Mouse (Mus musculus) forebrain, embryonic 11.5 days (tissue): Measurements from ENCODE around the gene Pdzd4. TPM values are rescaled to one million over a fixed set of nuclear protein-coding genes. Genes with fewer than 3 reads are reported as not detected.

ENCODE experiments used
- polyA plus RNA-seq: library from polyadenylated mRNA; unstranded; fragments of >200 nt; fragmentation: Nextera tagmentation; extraction: Ambion mirVana; gene quantifications from 2 replicates; pipeline ENCODE4 v1.2.1, GENCODE M21; 2014

Gene Pdzd4
- polyA plus RNA-seq, 1 experiment from 2014 or later: 1.3 TPM

Other genes starting within 250 kb of the Pdzd4 start
- 4.5 and 5.5 TPM in 2 replicates for gene Dusp9, start 185.6 kb downstream of the Pdzd4 start, polyA plus RNA-seq
- gene Pnck, start 164.9 kb downstream of the Pdzd4 start, polyA plus RNA-seq: 11.1 and 17.4 TPM in 2 replicates
- 7.5 and 9.0 TPM in 2 replicates for gene Slc6a8, start 151.8 kb downstream of the Pdzd4 start, polyA plus RNA-seq
- gene Bcap31, start 108.8 kb downstream of the Pdzd4 start, polyA plus RNA-seq: 128 and 135 TPM in 2 replicates
- 8.9 and 10.7 TPM in 2 replicates for gene Abcd1, start 108.4 kb downstream of the Pdzd4 start, polyA plus RNA-seq
- gene Plxnb3, start 67.9 kb downstream of the Pdzd4 start, polyA plus RNA-seq: 0.07 and 0.11 TPM in 2 replicates
- 1.1 and 1.8 TPM in 2 replicates for gene Srpk3, start 50.6 kb downstream of the Pdzd4 start, polyA plus RNA-seq
- 170 and 190 TPM in 2 replicates for gene Idh3g, start 38.1 kb downstream of the Pdzd4 start, polyA plus RNA-seq
- gene Ssr4, start 37.9 kb downstream of the Pdzd4 start, polyA plus RNA-seq: 109 and 120 TPM in 2 replicates
- 0.11 TPM in 1 of 2 replicates, not detected in the other for gene Avpr2, start 67.1 kb upstream of the Pdzd4 start, polyA plus RNA-seq
- gene L1cam, start 71.1 kb upstream of the Pdzd4 start, polyA plus RNA-seq: 24.0 and 27.2 TPM in 2 replicates
- 1.7 and 2.0 TPM in 2 replicates for gene Arhgap4, start 96.9 kb upstream of the Pdzd4 start, polyA plus RNA-seq
- gene Naa10, start 97.0 kb upstream of the Pdzd4 start, polyA plus RNA-seq: 134 and 137 TPM in 2 replicates
- gene Renbp, start 105.9 kb upstream of the Pdzd4 start, polyA plus RNA-seq: 12.3 and 14.4 TPM in 2 replicates
- gene Hcfc1, start 141.4 kb upstream of the Pdzd4 start, polyA plus RNA-seq: 90.6 and 92.2 TPM in 2 replicates
- gene Irak1, start 198.9 kb upstream of the Pdzd4 start, polyA plus RNA-seq: 49.1 and 56.7 TPM in 2 replicates